Mouse (Mus musculus) adrenal gland, adult 8-10 months (tissue): Measurements from ENCODE around the gene Mras. TPM values are rescaled to one million over a fixed set of nuclear protein-coding genes. Genes with fewer than 3 reads are reported as not detected.

Experiments used
- DNase-seq: peaks from one replicate; pipeline ENCODE4 v3.0.0; 2022
- total RNA-seq, 4 experiments: library from RNA; stranded (reverse); gene quantifications; 2 replicates each; pipeline ENCODE4 v1.2.4; 2022

The Mras gene
- total RNA-seq, 4 experiments from 2014 or later = 57.5 to 105 (median 81.7) TPM

GRCm38 (mm10) chr9:99357561-99357920 lies 79.6 kb downstream of the Mras start:
- no peak for DNase-seq

- DNase-seq = no peak
These were observed 81.2 kb downstream of the Mras start for GRCm38 (mm10) chr9:99355971-99356370.

- DNase-seq = no peak
These were observed 82.4 kb downstream of the Mras start for GRCm38 (mm10) chr9:99354796-99355195.

GRCm38 (mm10) chr9:99353390-99353789 lies 83.8 kb downstream of the Mras start:
- no peak for DNase-seq

- DNase-seq = no peak
These were observed 84.2 kb downstream of the Mras start for GRCm38 (mm10) chr9:99352964-99353363.

GRCm38 (mm10) chr9:99345351-99345792 lies 91.8 kb downstream of the Mras start:
- no peak for DNase-seq

- no peak for DNase-seq
These were observed 95.6 kb downstream of the Mras start for GRCm38 (mm10) chr9:99341600-99341999.

- no peak for DNase-seq
These were observed 97.1 kb downstream of the Mras start for GRCm38 (mm10) chr9:99340126-99340525.

DNA sequence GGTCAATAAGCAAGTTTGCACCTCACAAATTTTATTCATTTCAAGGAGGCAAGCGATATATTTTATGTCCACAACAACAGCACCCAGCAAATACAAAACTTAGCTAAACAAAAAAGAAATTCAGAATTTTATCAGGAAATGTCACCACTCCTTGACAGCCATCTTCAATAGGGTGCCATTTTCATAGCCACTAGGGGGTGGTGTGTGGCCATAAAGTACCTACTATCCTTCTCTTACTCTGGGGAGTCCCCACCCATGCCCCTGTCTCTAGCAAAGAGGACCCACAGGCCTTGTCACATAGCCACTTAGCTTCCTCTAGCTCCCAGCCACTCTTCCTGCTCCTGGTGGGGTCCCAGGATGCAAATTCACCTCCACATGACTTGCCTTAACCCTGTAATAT lies 98.0 kb downstream of the Mras start:
- DNase-seq = no peak

DNA sequence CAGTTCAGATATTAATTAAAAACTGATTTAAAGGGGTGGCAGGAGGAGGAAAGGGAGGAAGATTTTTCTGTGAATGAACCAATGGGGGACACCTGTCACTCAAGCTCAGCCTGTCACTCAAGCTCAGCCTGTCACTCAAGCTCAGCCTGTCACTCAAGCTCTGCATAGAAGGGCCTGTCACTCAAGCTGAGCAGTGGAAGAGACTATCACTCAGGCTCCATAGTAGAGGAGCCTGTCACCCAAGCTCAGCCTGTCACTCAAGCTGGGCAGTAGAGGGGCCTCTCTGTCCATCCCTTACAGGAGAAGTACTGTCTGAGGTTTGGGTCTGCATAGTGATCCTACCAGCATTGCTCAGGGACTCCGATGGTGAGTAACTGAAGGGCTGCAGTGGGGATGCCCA lies 98.9 kb downstream of the Mras start:
- no peak for DNase-seq

GRCm38 (mm10) chr9:99336538-99336937 lies 100.6 kb downstream of the Mras start:
- DNase-seq = no peak

Other genes starting within 250 kb of the Mras start
- not detected for gene Faiml, start 200.1 kb downstream of the Mras start, total RNA-seq
- gene Cep70, start 194.0 kb downstream of the Mras start, total RNA-seq = 10 to 100 TPM in 2 of 4 experiments, 1 to 10 TPM in 2; 8.2 to 18.2 (median 12.7) TPM
- gene Esyt3, start 78.8 kb downstream of the Mras start, total RNA-seq = 1 to 10 TPM in 2 of 4 experiments, under 1 TPM in 2; 0.78 to 1.6 (median 1.0) TPM
- gene Nme9, start 14.1 kb upstream of the Mras start, total RNA-seq = not detected
- gene Armc8, start 131.5 kb upstream of the Mras start, total RNA-seq = 10 to 100 TPM; 31.3 to 35.5 (median 32.3) TPM
- gene Dbr1, start 138.4 kb upstream of the Mras start, total RNA-seq = 10 to 100 TPM; 13.4 to 17.3 (median 16.5) TPM
- not detected for gene A4gnt, start 175.1 kb upstream of the Mras start, total RNA-seq
- gene Dzip1l, start 192.1 kb upstream of the Mras start, total RNA-seq = 1 to 10 TPM; 4.8 to 6.8 (median 5.1) TPM